Mouse (Mus musculus) myocyte (in vitro differentiated cells): ENCODE results near the gene Smco3.

ENCODE experiments used
- POLR2A ChIP-seq: IDR thresholded peaks from one replicate; pipeline ENCODE4 v1.6.1; 2011; ENCODE audit warnings: low read depth, mild to moderate bottlenecking, control low read depth, moderate library complexity; ENCODE audit not compliant: insufficient read length
- POLR2AphosphoS2 ChIP-seq: IDR thresholded peaks from one replicate; pipeline ENCODE4 v1.6.1; 2011; ENCODE audit warnings: low read depth, control low read depth; ENCODE audit not compliant: insufficient read length

DNA sequence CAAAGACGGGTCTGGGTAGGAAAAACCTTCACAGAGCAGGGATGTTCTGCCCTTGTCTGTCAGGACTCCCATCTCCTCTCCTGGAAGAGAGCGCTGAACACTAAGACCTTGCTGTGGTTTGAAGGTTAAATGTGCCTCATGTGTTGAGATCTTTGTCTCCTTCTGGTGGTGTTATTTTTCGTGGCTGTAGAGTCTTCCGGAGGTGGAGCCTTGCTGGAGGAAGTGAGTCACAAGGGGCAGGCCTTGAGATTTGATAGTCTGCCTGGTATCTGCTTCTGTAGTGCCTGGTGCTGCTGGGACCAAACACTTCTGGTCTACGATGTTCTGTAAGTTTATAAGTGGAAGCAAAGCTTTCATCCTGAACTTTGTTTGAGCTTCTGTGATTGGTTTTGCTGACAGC lies 13.7 kb upstream of the Smco3 start:
- TF ChIP-seq POLR2A (no peak), POLR2AphosphoS2 (no peak)
